Mouse (Mus musculus): ENCODE results near the gene Dab1. TPM values are rescaled to one million over a fixed set of nuclear protein-coding genes. Genes with fewer than 3 reads are reported as not detected.
A peak's percentile ranks its signal among the peaks of the same experiment; 100 is the strongest.

The Dab1 gene
- polyA plus RNA-seq, 1 experiment from 2014 or later, result 3.0 TPM

- Histone ChIP-seq H3K9ac (ENCODE audit: low read length) (no peak overlapping the region), H3K4me2 (ENCODE audit: low read depth, low read length) (no peak overlapping the region), H3K27me3 (ENCODE audit: control insufficient read depth, insufficient read depth, low read depth, low read length) (no peaks in the 10 kb centered on the region), H3K27ac (ENCODE audit: low read length) (no peak overlapping the region), H3K36me3 (ENCODE audit: control insufficient read depth, insufficient read depth, low read length) (no peaks in the 10 kb centered on the region), H3K4me1 (replicated peaks; ENCODE audit: control insufficient read depth, insufficient read depth, low read length) (no peaks in the 10 kb centered on the region), H3K9me3 (ENCODE audit: control insufficient read depth, low read length) (no peaks in the 10 kb centered on the region), H3K4me3 (ENCODE audit: low read length) (no peak overlapping the region)
- WGBS, result 81% methylated on average over 4 of the region's 4 CpGs
- ATAC-seq (ENCODE audit: low read depth), result no peak
Measured at GRCm38 (mm10) chr4:104529905-104530646, 910.9 kb downstream of the Dab1 start.

GRCm38 (mm10) chr4:104532846-104533245 lies 913.7 kb downstream of the Dab1 start:
- H3K36me3 ChIP-seq (ENCODE audit: control insufficient read depth, insufficient read depth, low read length), result no peaks in the 10 kb centered on the region
- H3K9me3 ChIP-seq (ENCODE audit: control insufficient read depth, low read length), result no peaks in the 10 kb centered on the region
- H3K4me1 ChIP-seq (replicated peaks; ENCODE audit: control insufficient read depth, insufficient read depth, low read length), result no peaks in the 10 kb centered on the region
- H3K27me3 ChIP-seq (ENCODE audit: control insufficient read depth, insufficient read depth, low read depth, low read length), result no peaks in the 10 kb centered on the region
- ATAC-seq (ENCODE audit: low read depth), result no peak
- no peak overlapping the region for H3K4me2 ChIP-seq (ENCODE audit: low read depth, low read length)
- WGBS, result 86% methylated on average over 4 of the region's 4 CpGs
- no peak overlapping the region for H3K27ac ChIP-seq (ENCODE audit: low read length)
- H3K4me3 ChIP-seq (ENCODE audit: low read length), result no peak overlapping the region
- no peak overlapping the region for H3K9ac ChIP-seq (ENCODE audit: low read length)

- WGBS, result 83% methylated on average over 3 of the region's 3 CpGs
- H3K4me3 ChIP-seq (ENCODE audit: low read length), result no peak overlapping the region
- H3K27ac ChIP-seq (ENCODE audit: low read length), result no peak overlapping the region
- ATAC-seq (ENCODE audit: low read depth), result no peak
- no peaks in the 10 kb centered on the region for H3K9me3 ChIP-seq (ENCODE audit: control insufficient read depth, low read length)
- no peak overlapping the region for H3K9ac ChIP-seq (ENCODE audit: low read length)
- H3K4me2 ChIP-seq (ENCODE audit: low read depth, low read length), result no peak overlapping the region
- H3K36me3 ChIP-seq (ENCODE audit: control insufficient read depth, insufficient read depth, low read length), result no peaks in the 10 kb centered on the region
- no peaks in the 10 kb centered on the region for H3K4me1 ChIP-seq (replicated peaks; ENCODE audit: control insufficient read depth, insufficient read depth, low read length)
- H3K27me3 ChIP-seq (ENCODE audit: control insufficient read depth, insufficient read depth, low read depth, low read length), result no peaks in the 10 kb centered on the region
Measured at GRCm38 (mm10) chr4:104538420-104538819, 919.3 kb downstream of the Dab1 start.

- no peaks in the 10 kb centered on the region for H3K4me1 ChIP-seq (replicated peaks; ENCODE audit: control insufficient read depth, insufficient read depth, low read length)
- WGBS, result 77% methylated on average over 2 of the region's 2 CpGs
- H3K27ac ChIP-seq (ENCODE audit: low read length), result no peak overlapping the region
- no peak overlapping the region for H3K9ac ChIP-seq (ENCODE audit: low read length)
- no peak for ATAC-seq (ENCODE audit: low read depth)
- H3K4me2 ChIP-seq (ENCODE audit: low read depth, low read length), result no peak overlapping the region
- no peaks in the 10 kb centered on the region for H3K27me3 ChIP-seq (ENCODE audit: control insufficient read depth, insufficient read depth, low read depth, low read length)
- H3K4me3 ChIP-seq (ENCODE audit: low read length), result no peak overlapping the region
- H3K36me3 ChIP-seq (ENCODE audit: control insufficient read depth, insufficient read depth, low read length), result no peaks in the 10 kb centered on the region
- no peaks in the 10 kb centered on the region for H3K9me3 ChIP-seq (ENCODE audit: control insufficient read depth, low read length)
Measured at GRCm38 (mm10) chr4:104539047-104539446, 919.9 kb downstream of the Dab1 start.

GRCm38 (mm10) chr4:104547091-104547490 lies 927.9 kb downstream of the Dab1 start:
- WGBS, result 72% methylated on average over 5 of the region's 5 CpGs
- Histone ChIP-seq H3K9me3 (ENCODE audit: control insufficient read depth, low read length) (no peaks in the 10 kb centered on the region), H3K27ac (ENCODE audit: low read length) (no peak overlapping the region), H3K4me1 (replicated peaks; ENCODE audit: control insufficient read depth, insufficient read depth, low read length) (peaks cover 5% of the 10 kb centered on the region; the same call in 1 of the 2 replicates), H3K4me2 (ENCODE audit: low read depth, low read length) (no peak overlapping the region), H3K27me3 (ENCODE audit: control insufficient read depth, insufficient read depth, low read depth, low read length) (no peaks in the 10 kb centered on the region), H3K4me3 (ENCODE audit: low read length) (no peak overlapping the region), H3K36me3 (ENCODE audit: control insufficient read depth, insufficient read depth, low read length) (no peaks in the 10 kb centered on the region), H3K9ac (ENCODE audit: low read length) (no peak overlapping the region)
- ATAC-seq (ENCODE audit: low read depth), result no peak

- no peak overlapping the region for H3K4me3 ChIP-seq (ENCODE audit: low read length)
- 73% methylated on average over 1 of the region's 1 CpGs for WGBS
- H3K4me1 ChIP-seq (replicated peaks; ENCODE audit: control insufficient read depth, insufficient read depth, low read length), result peaks cover 5% of the 10 kb centered on the region; the same call in 1 of the 2 replicates
- no peak overlapping the region for H3K4me2 ChIP-seq (ENCODE audit: low read depth, low read length)
- H3K9ac ChIP-seq (ENCODE audit: low read length), result no peak overlapping the region
- H3K27me3 ChIP-seq (ENCODE audit: control insufficient read depth, insufficient read depth, low read depth, low read length), result no peaks in the 10 kb centered on the region
- no peaks in the 10 kb centered on the region for H3K36me3 ChIP-seq (ENCODE audit: control insufficient read depth, insufficient read depth, low read length)
- H3K9me3 ChIP-seq (ENCODE audit: control insufficient read depth, low read length), result no peaks in the 10 kb centered on the region
- no peak for ATAC-seq (ENCODE audit: low read depth)
- H3K27ac ChIP-seq (ENCODE audit: low read length), result no peak overlapping the region
Measured at GRCm38 (mm10) chr4:104548287-104548686, 929.1 kb downstream of the Dab1 start.

GRCm38 (mm10) chr4:104550581-104551205 lies 931.5 kb downstream of the Dab1 start:
- Histone ChIP-seq H3K4me3 (ENCODE audit: low read length) (no peak overlapping the region), H3K27me3 (ENCODE audit: control insufficient read depth, insufficient read depth, low read depth, low read length) (no peaks in the 10 kb centered on the region), H3K27ac (ENCODE audit: low read length) (peak overlapping the region; percentile 48), H3K4me2 (ENCODE audit: low read depth, low read length) (no peak overlapping the region), H3K9me3 (ENCODE audit: control insufficient read depth, low read length) (no peaks in the 10 kb centered on the region), H3K9ac (ENCODE audit: low read length) (no peak overlapping the region), H3K4me1 (replicated peaks; ENCODE audit: control insufficient read depth, insufficient read depth, low read length) (peaks cover 5% of the 10 kb centered on the region; the same call in 1 of the 2 replicates), H3K36me3 (ENCODE audit: control insufficient read depth, insufficient read depth, low read length) (no peaks in the 10 kb centered on the region)
- WGBS, result 43% methylated on average over 4 of the region's 4 CpGs
- peak; percentile 85 for ATAC-seq (ENCODE audit: low read depth)

- Histone ChIP-seq H3K4me1 (replicated peaks; ENCODE audit: control insufficient read depth, insufficient read depth, low read length) (peaks cover 5% of the 10 kb centered on the region; the same call in 1 of the 2 replicates), H3K36me3 (ENCODE audit: control insufficient read depth, insufficient read depth, low read length) (no peaks in the 10 kb centered on the region), H3K4me2 (ENCODE audit: low read depth, low read length) (no peak overlapping the region), H3K27me3 (ENCODE audit: control insufficient read depth, insufficient read depth, low read depth, low read length) (no peaks in the 10 kb centered on the region), H3K27ac (ENCODE audit: low read length) (no peak overlapping the region), H3K4me3 (ENCODE audit: low read length) (no peak overlapping the region), H3K9me3 (ENCODE audit: control insufficient read depth, low read length) (no peaks in the 10 kb centered on the region), H3K9ac (ENCODE audit: low read length) (no peak overlapping the region)
- no peak for ATAC-seq (ENCODE audit: low read depth)
- WGBS, result 82% methylated on average over 17 of the region's 17 CpGs
Measured at GRCm38 (mm10) chr4:104551390-104552070, 932.4 kb downstream of the Dab1 start.

- Histone ChIP-seq H3K4me1 (replicated peaks; ENCODE audit: control insufficient read depth, insufficient read depth, low read length) (peaks cover 2% of the 10 kb centered on the region; the same call in 1 of the 2 replicates), H3K9me3 (ENCODE audit: control insufficient read depth, low read length) (no peaks in the 10 kb centered on the region), H3K4me3 (ENCODE audit: low read length) (no peak overlapping the region), H3K27me3 (ENCODE audit: control insufficient read depth, insufficient read depth, low read depth, low read length) (no peaks in the 10 kb centered on the region), H3K9ac (ENCODE audit: low read length) (no peak overlapping the region), H3K27ac (ENCODE audit: low read length) (no peak overlapping the region), H3K4me2 (ENCODE audit: low read depth, low read length) (no peak overlapping the region), H3K36me3 (ENCODE audit: control insufficient read depth, insufficient read depth, low read length) (no peaks in the 10 kb centered on the region)
- 26% methylated on average over 2 of the region's 2 CpGs for WGBS
- ATAC-seq (ENCODE audit: low read depth), result 0 out of 2 replicates have a peak, but pooled peaks have one; percentile 23
Measured at GRCm38 (mm10) chr4:104555408-104555807, 936.2 kb downstream of the Dab1 start.
